Mouse (Mus musculus): ENCODE results near the gene Pip5k1a.
A peak's percentile ranks its signal among the peaks of the same experiment; 100 is the strongest.
"Not testable (repeated sequence)": the region's sequence is repeated elsewhere in the genome, so short reads cannot be mapped to it uniquely, and the experiment has no call there.

Gene Pip5k1a

DNA sequence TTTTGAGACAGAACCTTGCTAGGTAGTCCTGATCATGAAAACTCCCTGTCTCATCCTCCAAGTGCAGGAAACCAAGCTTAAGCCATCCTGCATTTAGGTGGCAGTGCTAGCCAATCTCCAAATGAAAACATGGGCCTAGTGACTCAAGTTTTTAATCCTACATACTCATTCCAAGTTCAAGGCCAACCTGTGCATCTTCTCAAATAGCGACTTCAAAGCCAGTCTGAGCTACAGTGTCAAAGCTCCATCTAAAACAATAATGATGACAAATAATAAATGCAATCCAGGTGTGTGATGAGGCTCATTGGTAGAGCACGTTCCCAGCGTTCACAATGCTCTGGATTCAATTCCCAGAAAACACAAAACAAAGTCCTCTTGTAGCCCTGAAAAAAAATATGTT lies 65.1 kb downstream of the Pip5k1a start:
- DNase-seq = no peak

DNA sequence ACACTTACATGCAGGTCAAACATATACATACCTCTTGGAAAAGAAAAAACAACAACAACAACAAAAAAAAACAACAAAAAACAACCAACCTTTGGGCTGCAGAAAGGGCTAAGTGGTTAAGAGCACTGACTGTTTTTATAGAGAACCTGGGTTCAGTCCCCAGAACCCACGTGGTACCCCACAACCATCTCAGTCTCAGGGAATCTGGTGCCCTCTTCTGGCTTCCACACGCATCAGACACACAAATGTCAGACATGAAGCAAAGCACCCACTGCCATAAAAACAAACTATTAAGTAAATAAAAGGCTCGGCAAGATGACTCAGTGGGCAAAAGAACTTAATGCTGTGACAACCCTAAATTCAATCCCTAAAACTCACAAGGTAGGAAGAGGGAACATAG lies 76.8 kb downstream of the Pip5k1a start:
- no peak for DNase-seq

DNA sequence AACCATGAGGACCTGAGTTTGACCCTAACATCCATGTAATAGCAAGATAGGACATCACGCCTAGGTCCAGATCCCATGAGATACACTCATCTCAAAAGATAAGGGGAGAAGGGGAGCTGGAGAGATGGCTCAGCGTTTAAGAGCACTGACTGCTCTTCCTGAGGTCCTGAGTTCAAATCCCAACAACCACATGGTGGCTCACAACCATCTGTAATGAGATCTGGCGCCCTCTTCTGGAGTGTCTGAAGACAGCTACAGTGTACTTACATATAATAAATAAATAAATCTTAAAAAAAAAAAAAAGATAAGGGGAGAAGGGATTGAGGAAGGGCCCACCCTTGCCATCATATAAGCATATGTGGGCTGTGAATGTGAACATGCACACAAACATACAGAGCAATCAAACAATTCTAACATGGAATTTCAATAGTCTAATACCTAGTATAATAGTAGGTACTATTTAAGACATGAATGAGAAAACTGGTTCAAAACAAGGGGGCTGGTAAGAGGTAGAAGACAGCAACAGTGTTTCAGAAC lies 77.4 kb downstream of the Pip5k1a start:
- not testable (repeated sequence) for DNase-seq

DNA sequence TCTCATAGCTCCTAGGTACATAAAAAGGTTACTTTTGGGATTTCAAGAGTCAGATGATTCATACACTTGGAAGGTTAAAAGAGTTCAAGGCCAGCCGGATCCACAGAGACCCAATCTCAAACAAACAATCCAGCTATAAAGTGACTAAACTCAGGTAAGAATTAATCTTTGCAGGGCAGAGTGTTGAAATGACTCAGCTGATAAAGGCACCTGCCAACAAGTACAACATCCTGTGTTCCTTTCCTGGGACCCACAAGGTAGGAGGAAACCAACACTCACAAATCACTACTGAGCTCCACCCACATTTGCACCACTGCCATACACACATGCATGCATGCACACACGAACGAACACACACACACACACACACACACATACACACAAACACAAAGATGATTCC lies 78.1 kb downstream of the Pip5k1a start:
- DNase-seq = no peak

- DNase-seq = no peak
Observed at GRCm38 (mm10) chr3:95027701-95028100, 79.0 kb downstream of the Pip5k1a start.

DNA sequence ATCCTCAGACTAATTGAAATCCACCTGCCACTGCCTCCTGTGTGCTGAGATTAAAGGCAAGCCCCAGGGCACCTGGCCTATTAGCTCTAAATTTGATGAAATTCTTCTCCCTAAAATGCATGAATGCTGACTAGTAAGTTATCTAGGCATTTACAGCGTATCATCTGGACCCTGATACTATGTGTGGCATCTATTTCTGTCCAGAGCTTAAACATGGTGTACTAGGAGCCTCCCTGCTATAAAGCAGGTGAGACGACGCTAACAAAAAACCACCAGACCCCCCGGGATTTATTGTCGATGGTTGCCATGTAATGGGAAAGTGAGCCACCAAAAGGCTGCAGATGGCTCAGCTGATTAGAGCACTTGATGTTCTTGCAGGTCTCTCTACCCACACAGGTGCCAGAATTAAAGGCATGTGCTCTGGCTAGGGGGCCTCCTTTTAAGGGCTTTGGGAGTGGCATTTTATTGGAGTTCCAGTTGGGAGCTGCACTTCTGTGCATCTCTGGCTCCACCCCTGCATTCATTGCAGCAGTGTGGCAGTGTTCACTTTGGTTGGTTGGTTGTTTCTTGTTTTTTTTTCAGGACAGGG lies 79.6 kb downstream of the Pip5k1a start:
- DNase-seq = no peak

DNA sequence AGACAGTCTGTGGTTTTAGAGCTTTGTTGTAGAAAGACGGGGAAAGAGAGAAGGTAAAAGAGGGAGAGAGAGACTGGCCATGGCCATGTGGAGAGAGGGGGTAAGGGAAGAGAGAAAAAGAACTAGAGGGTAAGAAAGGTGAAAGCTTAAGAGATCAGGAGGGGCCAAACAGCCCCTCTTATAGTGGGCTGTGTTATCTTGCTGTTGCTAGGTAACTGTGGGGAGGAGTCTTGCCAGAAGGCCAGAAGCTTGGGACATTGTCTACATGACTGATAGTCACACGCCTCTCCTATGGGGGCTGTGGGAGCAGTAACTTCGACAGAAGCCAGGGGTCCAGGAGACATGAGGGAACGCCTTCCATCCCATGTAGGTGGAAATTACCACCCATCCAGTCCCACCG lies 81.5 kb downstream of the Pip5k1a start:
- no peak for DNase-seq

DNA sequence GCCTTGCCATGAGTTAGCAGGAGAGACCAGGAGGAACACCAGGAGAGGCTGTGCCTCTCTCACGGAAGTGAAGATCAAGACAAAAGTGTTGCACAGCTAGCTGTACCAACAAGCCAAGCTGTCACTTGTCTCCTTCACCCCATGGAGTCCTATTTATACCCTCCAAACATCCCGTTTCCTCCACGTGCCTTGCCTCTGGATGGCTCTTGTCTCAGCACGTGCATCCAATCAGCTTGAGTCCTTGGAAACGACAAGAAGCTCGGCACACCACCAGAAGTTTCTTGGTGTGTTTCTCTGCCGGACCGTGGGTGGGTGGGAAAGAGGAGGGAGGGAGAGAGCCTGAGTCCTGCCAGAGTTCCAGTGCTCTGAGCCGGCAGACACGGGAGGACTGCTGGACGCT lies 82.2 kb downstream of the Pip5k1a start:
- DNase-seq = no peak

DNA sequence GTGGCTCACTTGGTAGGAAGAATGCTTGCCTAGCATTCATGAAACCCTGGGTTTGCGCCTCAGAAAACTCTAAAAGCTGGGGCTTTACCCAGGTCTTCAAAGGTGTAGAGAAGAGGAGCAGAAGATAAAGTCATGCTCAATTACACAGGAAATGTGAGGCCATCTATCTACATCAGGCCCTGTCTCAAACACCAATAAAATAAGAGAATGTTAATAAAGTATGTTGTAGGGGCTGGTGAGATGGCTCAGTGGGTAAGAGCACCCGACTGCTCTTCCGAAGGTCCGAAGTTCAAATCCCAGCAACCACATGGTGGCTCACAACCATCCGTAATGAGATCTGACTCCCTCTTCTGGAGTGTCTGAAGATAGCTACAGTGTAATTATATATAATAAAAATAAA lies 85.8 kb downstream of the Pip5k1a start:
- DNase-seq = not testable (repeated sequence)

GRCm38 (mm10) chr3:95018741-95019140 lies 88.0 kb downstream of the Pip5k1a start:
- no peak for DNase-seq

DNA sequence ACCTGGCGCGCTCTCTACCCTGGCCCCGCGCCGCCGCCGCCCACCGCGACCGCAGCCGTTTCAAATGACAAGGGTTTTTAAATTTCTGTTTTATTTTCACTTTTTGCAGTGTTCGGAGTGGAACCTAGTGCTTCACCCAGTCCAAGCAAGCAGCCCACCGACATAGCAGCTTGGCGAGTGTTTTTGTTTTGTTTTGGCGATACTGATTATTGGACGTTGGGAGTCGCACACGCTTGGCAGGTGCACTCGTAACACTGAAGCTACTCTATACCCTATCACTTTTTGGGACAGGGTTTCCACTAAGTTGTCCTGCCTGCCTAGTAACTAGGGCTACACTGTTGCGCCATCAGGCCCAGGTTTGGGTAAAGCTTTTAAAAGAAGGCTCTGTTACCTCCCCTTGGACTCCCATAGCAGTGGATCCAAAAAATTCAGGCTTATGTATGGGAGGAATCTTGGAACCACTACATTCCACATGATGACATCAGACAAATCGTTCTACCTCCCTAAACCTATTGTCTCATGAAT lies 90.1 kb downstream of the Pip5k1a start:
- no peak for DNase-seq

- DNase-seq = peak; percentile 99
Observed at GRCm38 (mm10) chr3:95015891-95016531, 90.7 kb downstream of the Pip5k1a start.

DNA sequence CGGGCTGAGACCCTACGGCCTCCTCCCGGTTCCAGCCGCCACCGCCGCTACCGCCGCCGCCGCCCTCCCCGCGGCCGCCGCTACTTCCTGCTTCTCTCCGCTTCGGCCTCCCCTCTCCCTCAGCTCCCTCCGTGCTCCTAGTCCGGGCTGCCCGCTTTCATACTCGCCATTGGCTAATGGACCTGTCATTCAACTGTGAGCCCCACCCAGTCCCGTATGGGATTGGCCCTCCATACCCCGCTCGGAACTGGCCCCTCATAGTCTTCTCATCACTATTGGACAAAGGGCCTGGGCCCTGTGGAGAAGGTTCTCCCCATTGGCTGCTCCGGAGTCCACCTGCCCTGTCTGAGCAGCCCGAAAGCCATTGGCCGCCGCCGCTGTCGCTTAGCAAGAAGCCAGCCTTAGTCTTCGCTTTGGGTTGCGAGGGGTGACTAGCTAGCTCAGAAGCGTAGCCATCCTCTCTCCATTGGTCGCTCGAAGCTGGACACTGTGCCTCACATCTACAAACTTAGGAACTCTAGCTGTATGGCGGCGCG lies 91.3 kb downstream of the Pip5k1a start, which contains the start of gene Zfp687:
Gene Zfp687 (minus strand): TSS at position 112 of the 536 bp plus-strand sequence.
- DNase-seq = peak; percentile 100

GRCm38 (mm10) chr3:95014428-95015151 lies 92.1 kb downstream of the Pip5k1a start:
- peak; percentile 86 for DNase-seq

DNA sequence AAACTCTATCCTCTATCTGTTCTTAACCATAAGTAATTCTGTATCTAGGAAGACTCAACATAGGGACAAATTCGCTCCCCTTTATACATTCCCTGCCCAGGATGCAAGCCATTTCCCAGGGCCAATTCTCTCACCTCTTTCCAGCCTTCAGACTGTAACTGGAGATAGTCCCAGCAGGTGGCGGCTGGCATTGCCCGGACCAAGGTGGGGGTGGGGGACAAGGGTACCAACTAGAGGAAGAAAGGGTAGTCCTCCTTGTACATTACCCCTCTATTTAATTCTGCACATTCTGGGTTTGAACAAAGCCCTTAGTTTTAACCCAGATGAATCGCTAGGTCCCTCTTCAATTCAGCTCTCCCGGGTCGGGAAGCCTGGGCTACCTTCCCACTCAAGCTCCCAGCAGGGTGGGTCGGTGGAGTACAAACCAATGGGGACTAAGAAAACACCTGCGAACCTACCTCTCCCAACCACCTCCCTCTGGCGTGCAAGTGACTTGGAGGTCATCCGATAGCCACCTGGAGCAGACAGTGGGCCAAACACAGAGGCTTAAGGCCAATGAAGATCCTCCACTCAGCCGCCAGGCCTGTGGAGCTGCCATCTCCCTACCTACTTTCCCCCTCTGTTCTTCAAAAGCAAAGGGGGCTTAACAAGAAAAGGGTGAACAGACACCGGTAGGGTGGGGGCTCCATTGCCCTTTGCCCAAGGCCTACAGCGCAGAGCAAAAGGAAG lies 92.9 kb downstream of the Pip5k1a start:
- DNase-seq = peak; percentile 85

DNA sequence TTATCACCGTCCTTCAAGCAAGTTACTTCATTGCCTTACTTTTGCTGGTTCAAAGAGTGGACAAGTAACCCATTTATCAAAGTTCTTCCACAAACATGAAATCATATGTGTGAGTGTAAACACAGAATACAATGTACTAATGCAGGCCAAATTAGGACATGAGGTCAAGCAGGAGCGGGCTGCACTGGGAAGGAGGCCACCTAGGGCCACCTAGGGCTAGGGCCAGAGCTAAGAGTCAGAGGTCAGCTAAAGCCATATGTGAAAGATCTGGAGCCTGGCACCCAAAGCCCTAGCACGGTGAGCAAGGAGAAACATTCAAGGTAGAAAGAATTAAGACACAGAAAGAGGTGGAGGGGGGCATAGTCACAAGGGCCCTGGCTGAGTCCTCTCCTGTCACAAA lies 93.7 kb downstream of the Pip5k1a start:
- DNase-seq = peak; percentile 51

- DNase-seq = no peak
Observed at GRCm38 (mm10) chr3:95010396-95010795, 96.3 kb downstream of the Pip5k1a start.
